Mouse (Mus musculus): ENCODE results near the gene Abcb11.
A peak's percentile ranks its signal among the peaks of the same experiment; 100 is the strongest.

Gene Abcb11

GRCm38 (mm10) chr2:69264069-69264618 lies 78.3 kb downstream of the Abcb11 start:
- no peak for DNase-seq (ENCODE audit: low spot score)

GRCm38 (mm10) chr2:69248221-69248755 lies 94.1 kb downstream of the Abcb11 start:
- no peak for DNase-seq (ENCODE audit: low spot score)

GRCm38 (mm10) chr2:69247081-69247480 lies 95.3 kb downstream of the Abcb11 start:
- DNase-seq (ENCODE audit: low spot score): no peak

- no peak for DNase-seq (ENCODE audit: low spot score)
Observed at GRCm38 (mm10) chr2:69244924-69245323, 97.5 kb downstream of the Abcb11 start.

- no peak for DNase-seq (ENCODE audit: low spot score)
Observed at GRCm38 (mm10) chr2:69239315-69239714, 103.1 kb downstream of the Abcb11 start.

GRCm38 (mm10) chr2:69234976-69235678 lies 107.3 kb downstream of the Abcb11 start:
- no peak for DNase-seq (ENCODE audit: low spot score)

GRCm38 (mm10) chr2:69232101-69232500 lies 110.3 kb downstream of the Abcb11 start:
- no peak for DNase-seq (ENCODE audit: low spot score)

GRCm38 (mm10) chr2:69230137-69230536 lies 112.3 kb downstream of the Abcb11 start:
- no peak for DNase-seq (ENCODE audit: low spot score)

- DNase-seq (ENCODE audit: low spot score): no peak
Observed at GRCm38 (mm10) chr2:69228635-69229034, 113.8 kb downstream of the Abcb11 start.

- DNase-seq (ENCODE audit: low spot score): no peak
Observed at GRCm38 (mm10) chr2:69226876-69227275, 115.5 kb downstream of the Abcb11 start.

- no peak for DNase-seq (ENCODE audit: low spot score)
Observed at GRCm38 (mm10) chr2:69224724-69225123, 117.7 kb downstream of the Abcb11 start.

- DNase-seq (ENCODE audit: low spot score): no peak
Observed at GRCm38 (mm10) chr2:69222815-69223214, 119.6 kb downstream of the Abcb11 start.

- DNase-seq (ENCODE audit: low spot score): no peak
Observed at GRCm38 (mm10) chr2:69221868-69222416, 120.5 kb downstream of the Abcb11 start.

GRCm38 (mm10) chr2:69215242-69215641 lies 127.2 kb downstream of the Abcb11 start:
- DNase-seq (ENCODE audit: low spot score): no peak

- no peak for DNase-seq (ENCODE audit: low spot score)
Observed at GRCm38 (mm10) chr2:69212652-69213051, 129.8 kb downstream of the Abcb11 start.

- no peak for DNase-seq (ENCODE audit: low spot score)
Observed at GRCm38 (mm10) chr2:69210773-69211172, 131.6 kb downstream of the Abcb11 start, which contains the start of gene G6pc2. TSS of gene G6pc2 (plus strand) at chr2:69211073.

- DNase-seq (ENCODE audit: low spot score): no peak
Observed at GRCm38 (mm10) chr2:69209684-69210083, 132.7 kb downstream of the Abcb11 start.

GRCm38 (mm10) chr2:69206523-69206922 lies 135.9 kb downstream of the Abcb11 start:
- DNase-seq (ENCODE audit: low spot score): no peak

GRCm38 (mm10) chr2:69205791-69206351 lies 136.5 kb downstream of the Abcb11 start, which contains the start of gene Spc25:
TSS of gene Spc25 (minus strand) at chr2:69206194.
- DNase-seq (ENCODE audit: low spot score): peak; percentile 46

- DNase-seq (ENCODE audit: low spot score): no peak
Observed at GRCm38 (mm10) chr2:69205185-69205584, 137.2 kb downstream of the Abcb11 start.

GRCm38 (mm10) chr2:69193555-69193954 lies 148.9 kb downstream of the Abcb11 start:
- DNase-seq (ENCODE audit: low spot score): no peak

- DNase-seq (ENCODE audit: low spot score): no peak
Observed at GRCm38 (mm10) chr2:69191059-69191458, 151.4 kb downstream of the Abcb11 start.

GRCm38 (mm10) chr2:69189222-69189621 lies 153.2 kb downstream of the Abcb11 start:
- no peak for DNase-seq (ENCODE audit: low spot score)
